Mouse (Mus musculus) liver, embryonic 14.5 days (tissue): ENCODE measurements around the gene Olfr657. TPM values are rescaled to one million over a fixed set of nuclear protein-coding genes. Genes with fewer than 3 reads are reported as not detected.

ENCODE experiments used
- ATAC-seq: fragments of 200-750 bp; cut with Nextera tagmentation; 2 replicates; pipeline ENCODE4 v1.8.0; 2017; ENCODE audit warnings: moderate number of reproducible peaks, mild to moderate bottlenecking, moderate library complexity; ENCODE audit not compliant: insufficient read depth
- DNase-seq, 3 experiments: peaks; one replicate each; pipeline ENCODE4 v3.0.0-alpha.2; 2012 to 2013; ENCODE audit warnings: low read depth in 3 of 3, low spot score in 3 of 3
- H3K27ac ChIP-seq: fragments of 300-500 bp; sonication (generic); 2 replicates; pipeline ENCODE4 v1.5.1; 2014; ENCODE audit warnings: moderate library complexity, mild to moderate bottlenecking, control low read depth, inconsistent platforms
- H3K27me3 ChIP-seq: fragments of 300-500 bp; sonication (generic); 2 replicates; pipeline ENCODE4 v1.6.1; 2014; ENCODE audit warnings: mild to moderate bottlenecking, low read length, moderate library complexity; ENCODE audit not compliant: control insufficient read depth, insufficient read depth
- H3K36me3 ChIP-seq: fragments of 300-500 bp; sonication (generic); replicated peaks from 2 replicates; pipeline ENCODE4 v1.6.1; 2014; ENCODE audit warnings: low read depth; ENCODE audit not compliant: control insufficient read depth, insufficient read depth
- H3K4me1 ChIP-seq, 2 experiments: fragments of 200-500 bp in 1 of 2; fragments of 300-500 bp in 1 of 2; sonication (generic) in 1 of 2; replicated peaks; 2 replicates each; pipeline ENCODE4 v1.6.1; 2012 to 2014; ENCODE audit warnings: antibody characterized with exemption in 1 of 2, inconsistent platforms in 1 of 2, low read length in 1 of 2; ENCODE audit not compliant: control insufficient read depth in 2 of 2, insufficient read depth in 2 of 2
- H3K4me2 ChIP-seq: fragments of 300-500 bp; sonication (generic); 2 replicates; pipeline ENCODE4 v1.6.1; 2014; ENCODE audit warnings: low read depth, mild to moderate bottlenecking, control low read depth, moderate library complexity
- H3K4me3 ChIP-seq, 2 experiments: fragments of 200-500 bp in 1 of 2; fragments of 300-500 bp in 1 of 2; sonication (generic) in 1 of 2; 2 replicates each; pipeline ENCODE4 v1.5.1; 2012 to 2014; ENCODE audit warnings: low read depth in 2 of 2, low read length in 2 of 2, mild to moderate bottlenecking in 2 of 2, control low read depth in 1 of 2, inconsistent platforms in 1 of 2, moderate library complexity in 1 of 2; ENCODE audit not compliant: insufficient read depth in 1 of 2
- H3K9ac ChIP-seq: fragments of 300-500 bp; sonication (generic); replicated peaks from 2 replicates; pipeline ENCODE4 v1.6.1; 2014; ENCODE audit warnings: mild to moderate bottlenecking, control low read depth, moderate library complexity
- H3K9me3 ChIP-seq: fragments of 300-500 bp; sonication (generic); 2 replicates; pipeline ENCODE4 v1.6.1; 2016; ENCODE audit warnings: low read length, mixed read lengths; ENCODE audit not compliant: control insufficient read depth
- CTCF ChIP-seq: IDR thresholded peaks from 2 replicates; pipeline ENCODE4 v1.5.1; 2016; ENCODE audit warnings: antibody characterized with exemption, low read depth, control low read depth
- EP300 ChIP-seq: IDR thresholded peaks from 2 replicates; pipeline ENCODE4 v1.6.1; 2016; ENCODE audit warnings: antibody characterized with exemption, low read depth
- WGBS: fragments of 180-500 bp; shearing (Covaris S2); extraction: QIAGEN DNeasy Blood & Tissue Kit; methylation state at CpG from one replicate; pipeline ENCODE4 v1.1.7; 2014; ENCODE audit not compliant: insufficient replicate concordance; 5-methylcytosine and 5-hydroxymethylcytosine counted together
- polyA plus RNA-seq, 2 experiments: library from polyadenylated mRNA; depleted of rRNA in 1 of 2; stranded (reverse) in 1 of 2; unstranded in 1 of 2; fragments of >200 nt; fragmentation: Nextera tagmentation in 1 of 2; extraction: Ambion mirVana in 1 of 2; gene quantifications; 2 replicates each; pipeline versions ENCODE4 v1.2.1 to v1.2.3; 2012 to 2014

Olfr657 gene
- polyA plus RNA-seq, 2 experiments: not detected

GRCm38 (mm10) chr7:104646841-104647482, 22.4 kb downstream of the Olfr657 start, which contains the start of gene Olfr658:
Gene Olfr658, minus strand, starts transcription at chr7:104647305.
- WGBS: 14% methylated on average over 20 of the region's 22 CpGs
- no peak within 1 kb of the TSS for H3K4me3 ChIP-seq
- no peaks in the 10 kb centered on the region for H3K36me3 ChIP-seq
- no peak for DNase-seq
- ATAC-seq: no peak
- H3K4me1 ChIP-seq: no peaks in the 10 kb centered on the region
- TF ChIP-seq CTCF (peak; percentile 49), EP300 (no peak)
- no peaks in the 10 kb centered on the region for H3K27me3 ChIP-seq
- no peak within 1 kb of the TSS for H3K27ac ChIP-seq
- H3K9ac ChIP-seq: no peak within 1 kb of the TSS
- H3K4me2 ChIP-seq: no peak within 1 kb of the TSS
- H3K9me3 ChIP-seq: no peaks in the 10 kb centered on the region

- 67% methylated on average over 3 of the region's 3 CpGs for WGBS
- DNase-seq (no peak), ATAC-seq (no peak)
- no peaks in the 10 kb centered on the region for H3K4me1 ChIP-seq
- no peak within 1 kb of the TSS for H3K4me3 ChIP-seq
- no peaks in the 10 kb centered on the region for H3K9me3 ChIP-seq
- H3K9ac ChIP-seq: no peak within 1 kb of the TSS
- no peaks in the 10 kb centered on the region for H3K27me3 ChIP-seq
- no peaks in the 10 kb centered on the region for H3K36me3 ChIP-seq
- no peak within 1 kb of the TSS for H3K4me2 ChIP-seq
- no peak within 1 kb of the TSS for H3K27ac ChIP-seq
- TF ChIP-seq EP300 (no peak), CTCF (no peak)
These were observed 41.9 kb downstream of the Olfr657 start, which contains the start of gene Olfr659 for GRCm38 (mm10) chr7:104666453-104666852. Gene Olfr659, plus strand, starts transcription at chr7:104666753.

- Histone ChIP-seq H3K36me3 (no peaks in the 10 kb centered on the region), H3K27me3 (no peaks in the 10 kb centered on the region), H3K27ac (no peak within 1 kb of the TSS), H3K9ac (no peak within 1 kb of the TSS), H3K9me3 (no peaks in the 10 kb centered on the region), H3K4me2 (no peak within 1 kb of the TSS), H3K4me1 (no peaks in the 10 kb centered on the region), H3K4me3 (no peak within 1 kb of the TSS)
- ATAC-seq (no peak), DNase-seq (no peak)
- TF ChIP-seq EP300 (no peak), CTCF (no peak)
- 61% methylated on average over 2 of the region's 2 CpGs for WGBS
These were observed 61.6 kb downstream of the Olfr657 start, which contains the start of gene Olfr661 for GRCm38 (mm10) chr7:104686201-104686600. Gene Olfr661, plus strand, starts transcription at chr7:104686501.

Other genes starting within 250 kb of the Olfr657 start
- gene Trim30c, start 224.0 kb upstream of the Olfr657 start, polyA plus RNA-seq (2012; rRNA removed): 0.10 and 0.19 TPM in 2 replicates
- 0.15 and 0.20 TPM in 2 replicates for gene Trim30c, start 224.0 kb upstream of the Olfr657 start, polyA plus RNA-seq (2014; fragmentation: Nextera tagmentation; extraction: Ambion mirVana)
- 1.0 and 1.5 TPM in 2 replicates for gene Trim30a, start 159.6 kb upstream of the Olfr657 start, polyA plus RNA-seq (2012; rRNA removed)
- 1.9 and 2.0 TPM in 2 replicates for gene Trim30a, start 159.6 kb upstream of the Olfr657 start, polyA plus RNA-seq (2014; fragmentation: Nextera tagmentation; extraction: Ambion mirVana)
- gene Trim30d, start 116.9 kb upstream of the Olfr657 start, polyA plus RNA-seq (2012; rRNA removed): 0.28 and 0.58 TPM in 2 replicates
- 0.48 and 0.53 TPM in 2 replicates for gene Trim30d, start 116.9 kb upstream of the Olfr657 start, polyA plus RNA-seq (2014; fragmentation: Nextera tagmentation; extraction: Ambion mirVana)
- not detected in 2 replicates for gene Olfr651, start 74.7 kb upstream of the Olfr657 start, polyA plus RNA-seq (2012; rRNA removed)
- not detected in 2 replicates for gene Olfr651, start 74.7 kb upstream of the Olfr657 start, polyA plus RNA-seq (2014; fragmentation: Nextera tagmentation; extraction: Ambion mirVana)
- not detected in 2 replicates for gene Olfr652, start 63.9 kb upstream of the Olfr657 start, polyA plus RNA-seq (2012; rRNA removed)
- gene Olfr652, start 63.9 kb upstream of the Olfr657 start, polyA plus RNA-seq (2014; fragmentation: Nextera tagmentation; extraction: Ambion mirVana): not detected in 2 replicates
- not detected in 2 replicates for gene Olfr653, start 47.5 kb upstream of the Olfr657 start, polyA plus RNA-seq (2012; rRNA removed)
- gene Olfr653, start 47.5 kb upstream of the Olfr657 start, polyA plus RNA-seq (2014; fragmentation: Nextera tagmentation; extraction: Ambion mirVana): not detected in 2 replicates
- gene Olfr654, start 37.8 kb upstream of the Olfr657 start, polyA plus RNA-seq (2012; rRNA removed): not detected in 2 replicates
- gene Olfr654, start 37.8 kb upstream of the Olfr657 start, polyA plus RNA-seq (2014; fragmentation: Nextera tagmentation; extraction: Ambion mirVana): not detected in 2 replicates
- not detected in 2 replicates for gene Olfr655, start 23.0 kb upstream of the Olfr657 start, polyA plus RNA-seq (2012; rRNA removed)
- not detected in 2 replicates for gene Olfr655, start 23.0 kb upstream of the Olfr657 start, polyA plus RNA-seq (2014; fragmentation: Nextera tagmentation; extraction: Ambion mirVana)
- not detected in 2 replicates for gene Olfr656, start 10.8 kb upstream of the Olfr657 start, polyA plus RNA-seq (2012; rRNA removed)
- not detected in 2 replicates for gene Olfr656, start 10.8 kb upstream of the Olfr657 start, polyA plus RNA-seq (2014; fragmentation: Nextera tagmentation; extraction: Ambion mirVana)
- gene Olfr658, start 22.5 kb downstream of the Olfr657 start, polyA plus RNA-seq (2012; rRNA removed): not detected in 2 replicates
- not detected in 2 replicates for gene Olfr658, start 22.5 kb downstream of the Olfr657 start, polyA plus RNA-seq (2014; fragmentation: Nextera tagmentation; extraction: Ambion mirVana)
- not detected in 2 replicates for gene Olfr659, start 42.0 kb downstream of the Olfr657 start, polyA plus RNA-seq (2012; rRNA removed)
- gene Olfr659, start 42.0 kb downstream of the Olfr657 start, polyA plus RNA-seq (2014; fragmentation: Nextera tagmentation; extraction: Ambion mirVana): not detected in 2 replicates
- not detected in 2 replicates for gene Olfr661, start 61.7 kb downstream of the Olfr657 start, polyA plus RNA-seq (2012; rRNA removed)
- gene Olfr661, start 61.7 kb downstream of the Olfr657 start, polyA plus RNA-seq (2014; fragmentation: Nextera tagmentation; extraction: Ambion mirVana): not detected in 2 replicates
- gene Usp17le, start 152.7 kb downstream of the Olfr657 start, polyA plus RNA-seq (2012; rRNA removed): not detected in 2 replicates
- not detected in 2 replicates for gene Usp17le, start 152.7 kb downstream of the Olfr657 start, polyA plus RNA-seq (2014; fragmentation: Nextera tagmentation; extraction: Ambion mirVana)
- gene Usp17lb, start 217.8 kb downstream of the Olfr657 start, polyA plus RNA-seq (2012; rRNA removed): not detected in 2 replicates
- not detected in 2 replicates for gene Usp17lb, start 217.8 kb downstream of the Olfr657 start, polyA plus RNA-seq (2014; fragmentation: Nextera tagmentation; extraction: Ambion mirVana)
- not detected in 2 replicates for gene Usp17la, start 232.2 kb downstream of the Olfr657 start, polyA plus RNA-seq (2012; rRNA removed)
- gene Usp17la, start 232.2 kb downstream of the Olfr657 start, polyA plus RNA-seq (2014; fragmentation: Nextera tagmentation; extraction: Ambion mirVana): not detected in 2 replicates